Comparison of ENCODE assay signal across 8 mouse cellular contexts in the genomic region with DNA sequence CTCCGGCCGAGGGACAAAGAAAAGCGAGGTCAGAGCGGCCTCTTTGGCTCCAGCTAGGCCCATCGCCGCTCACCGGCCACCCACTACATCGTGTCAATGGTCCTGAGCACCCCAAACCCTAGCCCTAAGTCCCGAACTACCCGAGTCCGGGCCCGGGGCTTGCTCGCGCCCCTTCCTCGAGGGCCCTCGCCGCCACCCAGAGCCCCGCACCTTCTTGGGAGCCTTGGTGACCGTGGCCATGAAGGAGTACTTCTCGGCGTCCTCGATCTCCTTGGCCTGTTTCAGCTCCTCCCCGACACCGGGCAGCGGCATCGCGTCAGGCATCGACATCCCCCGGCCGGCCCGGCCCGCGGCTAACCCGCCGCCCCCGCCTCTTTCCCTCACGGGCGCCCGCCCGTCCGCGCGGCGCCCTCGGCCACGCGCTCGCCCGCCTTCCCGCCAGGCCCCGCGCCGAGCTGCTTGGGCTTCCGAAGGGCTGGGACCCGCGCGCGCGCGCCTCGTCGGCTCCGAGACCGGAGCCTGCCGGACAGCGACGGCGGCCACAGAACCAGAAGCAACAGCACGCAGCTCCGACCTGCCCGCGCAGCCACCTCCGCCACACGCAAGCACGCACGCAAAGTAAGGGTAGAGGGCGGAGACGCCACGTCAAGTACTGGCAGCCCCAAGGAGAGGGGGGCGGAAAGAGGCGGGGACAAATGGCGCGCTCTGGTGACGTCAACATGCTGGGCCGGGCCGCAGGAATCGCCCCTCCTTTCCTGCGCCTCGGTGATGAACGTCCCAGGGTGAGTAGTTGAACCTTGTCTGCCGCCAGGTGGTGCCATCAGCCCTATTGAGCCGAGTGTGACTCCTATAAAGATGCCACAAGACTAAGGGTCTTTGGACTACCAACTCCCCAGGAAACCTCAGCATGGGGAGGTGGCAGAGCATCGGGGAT. TPM values are rescaled to one million over a fixed set of nuclear protein-coding genes. Genes with fewer than 3 reads are reported as not detected.
DNase-seq lines count a peak whose midpoint lies in the region; ATAC-seq and TF ChIP-seq lines count a peak whose summit lies in the region.

A gene (minus strand): TSS at position 613 of the 934 bp plus-strand sequence.

- peak within 1 kb of the TSS; percentile 97 for H3K9ac ChIP-seq in embryonic facial prominence, embryonic 15.5 days
- H3K9ac ChIP-seq in limb, embryonic 14.5 days (ENCODE audit: low read depth, low read length, severe bottlenecking) = peak within 1 kb of the TSS; percentile 97
- peak within 1 kb of the TSS; percentile 86 for H3K9ac ChIP-seq in midbrain, postnatal 0 days (replicated peaks; ENCODE audit: low read length, poor library complexity, severe bottlenecking)

- H3K27ac ChIP-seq in bone marrow, adult 2 months (ENCODE audit: control insufficient read depth, insufficient read depth, low read depth, low read length, poor library complexity) = peak within 1 kb of the TSS; percentile 76
- H3K27ac ChIP-seq in embryonic facial prominence, embryonic 15.5 days (replicated peaks) = peak within 1 kb of the TSS; percentile 96
- H3K27ac ChIP-seq in limb, embryonic 14.5 days (replicated peaks; ENCODE audit: low read depth, low read length) = peak within 1 kb of the TSS; percentile 92
- peak within 1 kb of the TSS; percentile 96 for H3K27ac ChIP-seq in midbrain, postnatal 0 days (ENCODE audit: low read depth, low read length)

- no peaks in the 10 kb centered on the region for H3K36me3 ChIP-seq in embryonic facial prominence, embryonic 15.5 days
- no peaks in the 10 kb centered on the region for H3K36me3 ChIP-seq in limb, embryonic 14.5 days (ENCODE audit: control insufficient read depth, insufficient read depth, low read length)
- no peaks in the 10 kb centered on the region for H3K36me3 ChIP-seq in midbrain, postnatal 0 days (ENCODE audit: insufficient read depth, low read length)

- peak within 1 kb of the TSS; percentile 74 for H3K4me3 ChIP-seq in bone marrow, adult 2 months (replicated peaks; ENCODE audit: control insufficient read depth, low read depth, low read length)
- peak within 1 kb of the TSS; percentile 89 for H3K4me3 ChIP-seq in embryonic facial prominence, embryonic 15.5 days (replicated peaks)
- H3K4me3 ChIP-seq in limb, embryonic 14.5 days (replicated peaks; ENCODE audit: low read length) = peak within 1 kb of the TSS; percentile 83
- peak within 1 kb of the TSS; percentile 67 for H3K4me3 ChIP-seq in midbrain, postnatal 0 days (ENCODE audit: low read depth, low read length)

- no peaks in the 10 kb centered on the region for H3K9me3 ChIP-seq in embryonic facial prominence, embryonic 15.5 days (replicated peaks)
- no peaks in the 10 kb centered on the region for H3K9me3 ChIP-seq in limb, embryonic 14.5 days (ENCODE audit: control insufficient read depth, low read length)
- no peaks in the 10 kb centered on the region for H3K9me3 ChIP-seq in midbrain, postnatal 0 days (ENCODE audit: low read length)

- peak; percentile 98 for ATAC-seq in embryonic facial prominence, embryonic 15.5 days (ENCODE audit: insufficient number of reproducible peaks, low FRiP score, low TSS enrichment, low read depth)
- peak; percentile 97 for ATAC-seq in limb, embryonic 14.5 days (ENCODE audit: low FRiP score, low read depth)
- peak; percentile 98 for ATAC-seq in midbrain, postnatal 0 days (ENCODE audit: low FRiP score)

- peak; percentile 95 for TF ChIP-seq POLR2A in bone marrow, adult 2 months (IDR thresholded peaks at IDR 0.05; ENCODE audit: borderline replicate concordance, control insufficient read depth, low read depth, low read length)
- peak; percentile 77; the same call in 1 of the 2 replicates for TF ChIP-seq POLR2A in limb, embryonic 14.5 days (IDR thresholded peaks at IDR 0.05; ENCODE audit: borderline replicate concordance, extremely low read depth, insufficient read depth, insufficient read length)

- H3K4me2 ChIP-seq in embryonic facial prominence, embryonic 15.5 days (replicated peaks) = peak within 1 kb of the TSS; percentile 65
- peak within 1 kb of the TSS; percentile 70 for H3K4me2 ChIP-seq in limb, embryonic 14.5 days (replicated peaks; ENCODE audit: low read depth, low read length, severe bottlenecking)
- H3K4me2 ChIP-seq in midbrain, postnatal 0 days (ENCODE audit: low read depth, low read length, poor library complexity, severe bottlenecking) = peak within 1 kb of the TSS; percentile 76

- under 1% methylated on average over 92 of the region's 93 CpGs for WGBS in bone marrow, adult 2 months
- under 1% methylated on average over 92 of the region's 93 CpGs for WGBS in embryonic facial prominence, embryonic 15.5 days
- under 1% methylated on average over 57 of the region's 93 CpGs for WGBS in limb, embryonic 14.5 days
- WGBS in midbrain, postnatal 0 days = under 1% methylated on average over 76 of the region's 93 CpGs

- TF ChIP-seq CTCF in bone marrow, adult 2 months (IDR thresholded peaks at IDR 0.05; ENCODE audit: control insufficient read depth, insufficient read depth, low read length) = peak; percentile 97
- peak; percentile 98 for TF ChIP-seq CTCF in midbrain, postnatal 0 days (IDR thresholded peaks at IDR 0.05)

- peaks cover 1% of the 10 kb centered on the region; the same call in 1 of the 2 replicates for H3K4me1 ChIP-seq in bone marrow, adult 2 months (ENCODE audit: control insufficient read depth, insufficient read depth, low read length)
- peaks cover 25% of the 10 kb centered on the region for H3K4me1 ChIP-seq in embryonic facial prominence, embryonic 15.5 days
- H3K4me1 ChIP-seq in limb, embryonic 14.5 days (ENCODE audit: control insufficient read depth, insufficient read depth, low read length) = peaks cover 17% of the 10 kb centered on the region
- peaks cover 19% of the 10 kb centered on the region for H3K4me1 ChIP-seq in midbrain, postnatal 0 days (ENCODE audit: insufficient read depth, low read length)

- no peaks in the 10 kb centered on the region for H3K27me3 ChIP-seq in embryonic facial prominence, embryonic 15.5 days
- no peaks in the 10 kb centered on the region for H3K27me3 ChIP-seq in limb, embryonic 14.5 days (ENCODE audit: control insufficient read depth, insufficient read depth, low read length)
- no peaks in the 10 kb centered on the region for H3K27me3 ChIP-seq in midbrain, postnatal 0 days (ENCODE audit: insufficient read depth, low read length)

- DNase-seq in 416B (ENCODE audit: low read depth) = peak; percentile 98
- peak; percentile 99 for DNase-seq in heart, adult 8-10 months (ENCODE audit: low spot score)
- peak; percentile 99 for DNase-seq in kidney, adult 9 months
- peak; percentile 99 for DNase-seq in limb, embryonic 14.5 days (ENCODE audit: low spot score)
- DNase-seq in midbrain, postnatal 0 days (ENCODE audit: low spot score) = peak; percentile 99
- DNase-seq in spleen, postnatal 14 days (ENCODE audit: low spot score in 2 of 2) = peak; percentile 96 to 98

RNA-seq across cellular contexts. Expression of the gene that starts here (rescaled TPM):
- polyA plus RNA-seq in bone marrow, adult 2 months (2011; ENCODE audit: insufficient read depth, insufficient read length, low replicate concordance, missing spikeins) = 27.3 and 38.4 TPM in 2 replicates
- 81.1 and 85.2 TPM in 2 replicates for polyA plus RNA-seq in embryonic facial prominence, embryonic 15.5 days (2015; fragmentation: Nextera tagmentation; extraction: Ambion mirVana)
- 10 to 100 TPM; 76.2 to 87.9 (median 83.4) TPM for total RNA-seq in heart, adult 8-10 months (2022)
- polyA plus RNA-seq in limb, embryonic 14.5 days (2012; rRNA removed) = 142 and 143 TPM in 2 replicates
- polyA plus RNA-seq in limb, embryonic 14.5 days (2014; fragmentation: Nextera tagmentation; extraction: Ambion mirVana) = 97.1 and 110 TPM in 2 replicates
- 65.9 and 76.0 TPM in 2 replicates for total RNA-seq in midbrain, postnatal 0 days (2014; rRNA removed)
- polyA plus RNA-seq in midbrain, postnatal 0 days (2015; fragmentation: Nextera tagmentation; extraction: Ambion mirVana) = 109 and 111 TPM in 2 replicates

Comparison
In these comparisons a context has a peak if more than half of its experiments do, and no peak if none do; other contexts are left out.
1. Peak in every context shown above with its lines: DNase-seq, ATAC-seq, H3K4me3 ChIP-seq and H3K27ac ChIP-seq.